Mouse (Mus musculus): ENCODE results near the gene Tmem199. TPM values are rescaled to one million over a fixed set of nuclear protein-coding genes. Genes with fewer than 3 reads are reported as not detected.

Tmem199 gene
- polyA plus RNA-seq, 1 experiment from 2014 or later, result 43.9 TPM

GRCm38 (mm10) chr11:78515549-78516325, 3.8 kb upstream of the Tmem199 start:
- H3K4me1 ChIP-seq (ENCODE audit: control insufficient read depth, insufficient read depth, low read length), result peaks cover 12% of the 10 kb centered on the region
- H3K4me2 ChIP-seq (ENCODE audit: low read depth, low read length), result no peak overlapping the region
- no peak overlapping the region for H3K9ac ChIP-seq (ENCODE audit: low read length)
- H3K9me3 ChIP-seq (replicated peaks; ENCODE audit: control insufficient read depth, low read length), result no peaks in the 10 kb centered on the region
- ATAC-seq (replicated peaks; ENCODE audit: extremely low read depth, insufficient read depth, low FRiP score), result no peak
- peaks cover 39% of the 10 kb centered on the region for H3K36me3 ChIP-seq (ENCODE audit: control insufficient read depth, insufficient read depth)
- no peaks in the 10 kb centered on the region for H3K27me3 ChIP-seq (ENCODE audit: control insufficient read depth, insufficient read depth, low read length)
- no peak overlapping the region for H3K27ac ChIP-seq (ENCODE audit: low read length)
- WGBS, result 61% methylated on average over 2 of the region's 2 CpGs
- H3K4me3 ChIP-seq (ENCODE audit: low read length), result no peak overlapping the region

DNA sequence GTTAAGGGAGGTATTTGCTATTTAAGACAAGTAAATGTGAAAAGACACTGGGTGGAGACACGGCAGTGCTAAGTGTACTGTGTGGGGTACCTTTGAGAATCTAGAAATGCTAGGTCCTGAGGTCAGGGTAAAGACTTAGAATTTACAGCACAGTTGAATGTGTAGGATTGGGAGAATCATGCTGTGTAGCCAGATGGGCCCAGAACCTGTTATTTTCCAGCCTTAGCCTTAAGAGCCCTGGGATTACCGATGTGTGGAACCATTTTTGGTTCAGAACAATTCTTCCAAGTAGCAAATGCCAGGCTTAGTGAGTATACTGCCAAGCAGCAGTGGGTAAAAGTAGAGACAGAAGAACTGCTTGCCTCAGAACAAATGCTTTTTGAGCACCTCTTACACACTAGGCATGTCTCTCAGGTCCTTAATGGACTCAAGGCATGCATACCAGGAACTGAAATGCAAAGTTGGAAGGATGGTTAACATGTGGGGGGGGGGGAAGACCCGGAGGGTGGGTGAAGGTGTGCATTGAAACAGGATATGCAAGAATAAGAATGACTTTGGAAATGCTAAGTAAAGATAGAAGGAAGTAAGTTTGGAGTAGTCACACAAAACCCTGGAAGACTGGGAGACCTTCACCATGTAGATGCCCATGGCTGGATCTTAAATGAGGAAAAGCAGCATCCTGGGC, 1.3 kb upstream of the Tmem199 start:
- peaks cover 30% of the 10 kb centered on the region for H3K36me3 ChIP-seq (ENCODE audit: control insufficient read depth, insufficient read depth)
- H3K9ac ChIP-seq (ENCODE audit: low read length), result peak overlapping the region; percentile 98
- WGBS, result 68% methylated on average over 3 of the region's 3 CpGs
- H3K9me3 ChIP-seq (replicated peaks; ENCODE audit: control insufficient read depth, low read length), result no peaks in the 10 kb centered on the region
- H3K27ac ChIP-seq (ENCODE audit: low read length), result no peak overlapping the region
- peak overlapping the region; percentile 81 for H3K4me3 ChIP-seq (ENCODE audit: low read length)
- ATAC-seq (replicated peaks; ENCODE audit: extremely low read depth, insufficient read depth, low FRiP score), result no peak
- peaks cover 12% of the 10 kb centered on the region for H3K4me1 ChIP-seq (ENCODE audit: control insufficient read depth, insufficient read depth, low read length)
- no peaks in the 10 kb centered on the region for H3K27me3 ChIP-seq (ENCODE audit: control insufficient read depth, insufficient read depth, low read length)
- H3K4me2 ChIP-seq (ENCODE audit: low read depth, low read length), result peak overlapping the region; percentile 89

GRCm38 (mm10) chr11:78509148-78509547, 2.8 kb downstream of the Tmem199 start:
- Histone ChIP-seq H3K9ac (ENCODE audit: low read length) (no peak overlapping the region), H3K4me1 (ENCODE audit: control insufficient read depth, insufficient read depth, low read length) (peaks cover 12% of the 10 kb centered on the region), H3K4me3 (ENCODE audit: low read length) (no peak overlapping the region), H3K4me2 (ENCODE audit: low read depth, low read length) (no peak overlapping the region), H3K9me3 (replicated peaks; ENCODE audit: control insufficient read depth, low read length) (no peaks in the 10 kb centered on the region), H3K27me3 (ENCODE audit: control insufficient read depth, insufficient read depth, low read length) (no peaks in the 10 kb centered on the region), H3K36me3 (ENCODE audit: control insufficient read depth, insufficient read depth) (peaks cover 15% of the 10 kb centered on the region), H3K27ac (ENCODE audit: low read length) (no peak overlapping the region)
- no peak for ATAC-seq (replicated peaks; ENCODE audit: extremely low read depth, insufficient read depth, low FRiP score)
- WGBS, result 79% methylated on average over 5 of the region's 5 CpGs

DNA sequence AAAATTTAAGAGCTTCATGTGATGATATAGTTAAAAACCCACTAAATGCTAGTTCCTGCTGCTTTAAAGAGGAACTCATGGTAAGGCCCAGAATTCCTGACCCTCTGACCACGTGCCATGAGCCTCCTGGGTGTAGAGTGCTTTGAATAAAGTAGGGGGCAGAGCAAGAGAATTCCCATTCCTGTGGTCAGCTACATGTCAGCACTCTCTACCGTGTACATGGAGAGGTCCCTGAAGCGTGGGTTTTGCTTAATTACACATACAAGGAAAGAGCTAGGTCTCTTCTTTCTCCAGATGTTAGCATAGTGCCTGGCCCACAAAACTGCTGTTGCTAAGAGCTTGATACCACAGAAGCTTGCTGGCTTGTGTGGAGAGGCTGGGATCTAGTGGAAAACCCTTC, 6.5 kb downstream of the Tmem199 start:
- Histone ChIP-seq H3K27me3 (ENCODE audit: control insufficient read depth, insufficient read depth, low read length) (peaks cover 10% of the 10 kb centered on the region), H3K36me3 (ENCODE audit: control insufficient read depth, insufficient read depth) (peaks cover 15% of the 10 kb centered on the region), H3K4me2 (ENCODE audit: low read depth, low read length) (no peak overlapping the region), H3K27ac (ENCODE audit: low read length) (no peak overlapping the region), H3K4me1 (ENCODE audit: control insufficient read depth, insufficient read depth, low read length) (no peaks in the 10 kb centered on the region), H3K9ac (ENCODE audit: low read length) (no peak overlapping the region), H3K9me3 (replicated peaks; ENCODE audit: control insufficient read depth, low read length) (no peaks in the 10 kb centered on the region), H3K4me3 (ENCODE audit: low read length) (no peak overlapping the region)
- no peak for ATAC-seq (replicated peaks; ENCODE audit: extremely low read depth, insufficient read depth, low FRiP score)
- WGBS, result 73% methylated on average over 3 of the region's 3 CpGs

DNA sequence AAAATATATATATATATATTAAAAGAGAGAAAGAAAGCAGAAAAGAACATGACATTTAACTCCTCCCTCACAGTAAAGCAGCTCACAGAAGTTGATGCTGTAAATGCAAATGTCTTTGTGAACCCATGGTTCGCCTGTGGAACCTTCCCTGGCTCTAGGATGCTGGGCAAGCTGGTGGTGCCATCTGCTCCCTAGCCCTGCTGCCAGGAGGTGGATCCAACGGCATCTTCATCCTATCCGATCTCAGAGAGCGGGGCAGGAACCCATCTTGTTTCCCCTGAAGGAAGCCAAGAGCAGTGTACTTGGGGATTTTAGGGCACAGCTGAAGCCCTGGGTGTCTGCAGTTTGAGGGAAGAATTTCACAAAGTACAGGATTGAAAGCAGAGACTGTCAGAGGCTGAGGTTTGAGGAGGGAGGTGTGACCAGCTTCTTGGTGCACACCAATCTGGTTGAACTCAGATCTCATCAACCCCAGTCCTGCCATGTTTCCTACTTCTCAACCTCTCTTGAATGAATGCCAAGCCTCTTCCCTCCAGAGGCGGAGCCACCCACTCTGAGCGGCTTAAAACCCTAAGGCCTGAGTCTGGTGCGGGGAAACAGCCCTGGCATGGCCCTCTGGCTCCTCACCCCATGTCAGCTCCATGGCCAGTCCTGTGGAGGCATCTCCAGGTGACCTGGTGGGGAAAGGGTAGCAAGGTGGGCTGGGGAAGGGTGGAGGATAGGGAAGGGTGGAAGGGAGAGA, 8.9 kb downstream of the Tmem199 start, which contains the start of gene Sebox:
Gene Sebox, plus strand, starts transcription at position 539 of the 742 bp plus-strand sequence.
- H3K9me3 ChIP-seq (replicated peaks; ENCODE audit: control insufficient read depth, low read length), result no peaks in the 10 kb centered on the region
- no peaks in the 10 kb centered on the region for H3K4me1 ChIP-seq (ENCODE audit: control insufficient read depth, insufficient read depth, low read length)
- ATAC-seq (replicated peaks; ENCODE audit: extremely low read depth, insufficient read depth, low FRiP score), result no peak
- H3K4me3 ChIP-seq (ENCODE audit: low read length), result no peak within 1 kb of the TSS
- no peak within 1 kb of the TSS for H3K9ac ChIP-seq (ENCODE audit: low read length)
- H3K36me3 ChIP-seq (ENCODE audit: control insufficient read depth, insufficient read depth), result peaks cover 11% of the 10 kb centered on the region; the same call in 1 of the 2 replicates
- H3K27me3 ChIP-seq (ENCODE audit: control insufficient read depth, insufficient read depth, low read length), result peaks cover 30% of the 10 kb centered on the region
- no peak within 1 kb of the TSS for H3K27ac ChIP-seq (ENCODE audit: low read length)
- no peak within 1 kb of the TSS for H3K4me2 ChIP-seq (ENCODE audit: low read depth, low read length)
- WGBS, result 73% methylated on average over 7 of the region's 7 CpGs

- Histone ChIP-seq H3K4me2 (ENCODE audit: low read depth, low read length) (no peak overlapping the region), H3K27ac (ENCODE audit: low read length) (no peak overlapping the region), H3K9me3 (replicated peaks; ENCODE audit: control insufficient read depth, low read length) (no peaks in the 10 kb centered on the region), H3K9ac (ENCODE audit: low read length) (no peak overlapping the region), H3K27me3 (ENCODE audit: control insufficient read depth, insufficient read depth, low read length) (peaks cover 44% of the 10 kb centered on the region), H3K4me3 (ENCODE audit: low read length) (no peak overlapping the region), H3K36me3 (ENCODE audit: control insufficient read depth, insufficient read depth) (0 out of 2 replicates have a peak, but pooled peaks cover 4% of the 10 kb centered on the region), H3K4me1 (ENCODE audit: control insufficient read depth, insufficient read depth, low read length) (peaks cover 10% of the 10 kb centered on the region)
- no peak for ATAC-seq (replicated peaks; ENCODE audit: extremely low read depth, insufficient read depth, low FRiP score)
- WGBS, result 73% methylated on average over 20 of the region's 20 CpGs
Measured at GRCm38 (mm10) chr11:78501529-78501928, 10.4 kb downstream of the Tmem199 start.

DNA sequence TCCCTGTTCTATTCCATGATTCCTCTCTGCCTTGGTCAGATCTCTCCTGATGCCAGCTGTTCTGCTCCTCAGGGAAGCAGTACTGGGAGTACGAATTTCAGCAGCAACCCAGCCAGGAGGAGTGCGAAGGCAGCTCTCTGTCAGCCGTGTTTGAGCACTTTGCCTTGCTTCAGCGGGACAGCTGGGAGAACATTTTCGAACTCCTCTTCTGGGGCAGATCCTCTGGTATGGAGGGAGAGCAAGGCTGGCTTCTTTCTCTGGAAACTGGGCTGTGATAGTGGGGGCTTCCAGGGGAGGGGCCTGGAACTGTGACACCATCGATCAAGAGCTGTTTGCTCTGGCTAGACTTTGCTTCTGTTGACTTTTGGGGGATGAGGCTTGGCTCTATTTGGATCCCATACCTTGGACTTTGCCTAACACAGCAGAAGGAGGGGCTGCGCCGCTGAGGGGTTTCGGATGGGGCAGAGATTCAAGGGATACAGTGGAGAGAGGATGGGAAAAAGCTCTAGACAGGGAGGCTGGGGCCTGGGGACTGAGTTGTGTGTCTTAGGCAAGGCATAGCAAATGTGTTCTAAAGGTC, 11.3 kb downstream of the Tmem199 start:
- Histone ChIP-seq H3K27ac (ENCODE audit: low read length) (no peak overlapping the region), H3K4me2 (ENCODE audit: low read depth, low read length) (no peak overlapping the region), H3K27me3 (ENCODE audit: control insufficient read depth, insufficient read depth, low read length) (peaks cover 51% of the 10 kb centered on the region), H3K36me3 (ENCODE audit: control insufficient read depth, insufficient read depth) (no peaks in the 10 kb centered on the region), H3K9me3 (replicated peaks; ENCODE audit: control insufficient read depth, low read length) (no peaks in the 10 kb centered on the region), H3K4me3 (ENCODE audit: low read length) (no peak overlapping the region), H3K9ac (ENCODE audit: low read length) (no peak overlapping the region), H3K4me1 (ENCODE audit: control insufficient read depth, insufficient read depth, low read length) (peaks cover 10% of the 10 kb centered on the region)
- 68% methylated on average over 9 of the region's 9 CpGs for WGBS
- ATAC-seq (replicated peaks; ENCODE audit: extremely low read depth, insufficient read depth, low FRiP score), result no peak

- H3K9me3 ChIP-seq (replicated peaks; ENCODE audit: control insufficient read depth, low read length), result no peaks in the 10 kb centered on the region
- no peaks in the 10 kb centered on the region for H3K36me3 ChIP-seq (ENCODE audit: control insufficient read depth, insufficient read depth)
- no peak overlapping the region for H3K4me3 ChIP-seq (ENCODE audit: low read length)
- no peak overlapping the region for H3K27ac ChIP-seq (ENCODE audit: low read length)
- H3K27me3 ChIP-seq (ENCODE audit: control insufficient read depth, insufficient read depth, low read length), result peaks cover 60% of the 10 kb centered on the region
- 42% methylated on average over 16 of the region's 16 CpGs for WGBS
- ATAC-seq (replicated peaks; ENCODE audit: extremely low read depth, insufficient read depth, low FRiP score), result no peak
- H3K9ac ChIP-seq (ENCODE audit: low read length), result no peak overlapping the region
- no peak overlapping the region for H3K4me2 ChIP-seq (ENCODE audit: low read depth, low read length)
- H3K4me1 ChIP-seq (ENCODE audit: control insufficient read depth, insufficient read depth, low read length), result peaks cover 10% of the 10 kb centered on the region
Measured at GRCm38 (mm10) chr11:78499543-78499942, 12.4 kb downstream of the Tmem199 start.
